Mouse (Mus musculus): ENCODE data around the gene Ifitm1. TPM values are rescaled to one million over a fixed set of nuclear protein-coding genes. Genes with fewer than 3 reads are reported as not detected.

Gene Ifitm1
- polyA plus RNA-seq, 1 experiment from 2014 or later = 11.7 TPM

DNA sequence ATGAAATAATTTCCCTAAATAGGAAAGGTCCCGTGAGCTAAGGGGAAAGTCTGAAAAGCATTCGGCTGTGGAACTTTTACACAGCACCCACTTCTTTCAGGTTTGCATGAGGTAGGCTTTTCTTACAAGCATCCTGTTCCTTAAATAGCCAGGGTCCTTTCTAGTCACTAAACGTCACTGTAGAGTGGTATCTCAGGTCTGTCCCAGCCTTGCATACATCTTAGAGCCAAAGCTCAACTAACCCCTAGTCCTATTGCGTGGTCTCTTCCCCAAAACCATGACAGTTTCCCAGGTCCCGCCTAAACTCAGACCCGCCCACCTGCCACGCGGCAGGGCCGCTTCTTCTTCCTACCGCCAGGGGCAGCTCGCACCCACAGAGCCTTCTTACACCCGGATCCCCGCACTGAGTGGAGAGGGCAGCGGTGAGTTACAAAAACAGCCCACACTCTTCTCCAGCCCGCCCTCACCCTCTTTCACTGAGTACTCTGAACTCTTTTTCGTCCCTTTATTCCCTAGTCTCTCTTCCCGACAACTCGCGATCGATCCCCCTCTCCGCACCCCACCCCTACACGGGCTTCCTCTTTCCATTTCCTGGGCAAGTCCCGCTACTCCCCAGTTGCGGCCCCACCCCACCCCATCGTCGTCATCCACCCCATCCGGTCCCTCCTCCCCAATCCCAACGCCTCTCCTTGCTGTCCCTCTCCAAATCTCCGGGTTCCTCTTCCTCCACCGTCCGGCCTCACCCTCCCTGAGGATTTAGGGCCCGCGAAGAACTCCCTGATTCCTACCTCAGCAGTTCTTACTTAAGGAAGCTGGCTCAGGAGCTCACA is 25.6 kb upstream of the Ifitm1 start, which contains the start of gene Pgghg:
Pgghg (plus strand) TSS at position 170 of the 830 bp plus-strand sequence.
- Histone ChIP-seq H3K4me1 (replicated peaks) (peaks cover 28% of the 10 kb centered on the region), H3K4me3 (peak within 1 kb of the TSS; percentile 64), H3K9ac (peak within 1 kb of the TSS; percentile 74), H3K9me3 (replicated peaks) (no peaks in the 10 kb centered on the region), H3K4me2 (peak within 1 kb of the TSS; percentile 69), H3K27ac (peak within 1 kb of the TSS; percentile 90), H3K36me3 (peaks cover 9% of the 10 kb centered on the region; the same call in 1 of the 2 replicates), H3K27me3 (peaks cover 3% of the 10 kb centered on the region; the same call in 1 of the 2 replicates)
- ATAC-seq (replicated peaks; ENCODE audit: insufficient number of reproducible peaks, insufficient read depth, low FRiP score, low read depth) = peak; percentile 88
- WGBS = 2% methylated on average over 33 of the region's 33 CpGs

DNA sequence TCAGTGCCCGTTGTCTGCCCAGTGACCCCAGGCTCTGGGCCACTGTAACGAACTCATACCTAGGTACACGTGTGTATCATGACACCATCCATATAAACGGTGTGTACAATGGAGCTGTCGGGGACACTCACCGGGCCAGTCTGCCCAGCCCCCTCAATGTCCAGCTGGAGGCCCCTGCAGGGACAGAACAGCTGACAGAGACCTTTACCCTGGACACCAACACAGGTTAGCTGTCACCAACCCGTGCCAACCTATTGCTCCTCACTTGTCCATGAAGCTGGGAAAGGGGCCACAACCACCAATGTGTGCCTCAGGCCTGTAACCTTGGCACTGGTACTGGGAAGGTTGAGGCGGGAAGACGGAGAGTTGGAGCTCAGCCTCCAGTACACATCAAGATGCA is 24.7 kb upstream of the Ifitm1 start:
- Histone ChIP-seq H3K9ac (peak overlapping the region; percentile 74), H3K4me1 (replicated peaks) (peaks cover 37% of the 10 kb centered on the region), H3K4me3 (peak overlapping the region; percentile 64), H3K27ac (peak overlapping the region; percentile 90), H3K36me3 (peaks cover 12% of the 10 kb centered on the region; the same call in 1 of the 2 replicates), H3K4me2 (peak overlapping the region; percentile 69), H3K9me3 (replicated peaks) (no peaks in the 10 kb centered on the region), H3K27me3 (no peaks in the 10 kb centered on the region)
- ATAC-seq (replicated peaks; ENCODE audit: insufficient number of reproducible peaks, insufficient read depth, low FRiP score, low read depth) = no peak
- 59% methylated on average over 9 of the region's 9 CpGs for WGBS

DNA sequence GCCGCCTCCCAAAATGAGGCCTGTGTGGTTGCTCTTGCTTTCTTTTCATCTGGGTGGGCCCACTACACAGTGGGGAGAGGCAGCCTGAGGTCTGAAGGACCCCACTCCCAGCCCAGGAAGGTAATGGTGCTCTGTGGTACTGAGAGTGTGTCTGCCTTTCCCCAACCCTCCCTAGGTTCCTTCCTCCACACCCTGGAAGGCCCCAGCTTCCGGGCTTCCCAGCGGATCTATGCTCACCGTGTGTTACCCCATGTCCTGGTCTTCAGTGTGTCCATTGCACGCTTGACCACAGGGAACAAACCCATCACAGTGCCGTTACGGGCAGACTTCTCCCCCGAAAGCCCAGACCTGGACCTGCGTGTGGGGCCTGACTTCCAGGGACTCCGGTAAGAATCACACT is 24.2 kb upstream of the Ifitm1 start:
- H3K27ac ChIP-seq = peak overlapping the region; percentile 90
- ATAC-seq (replicated peaks; ENCODE audit: insufficient number of reproducible peaks, insufficient read depth, low FRiP score, low read depth) = no peak
- H3K4me2 ChIP-seq = no peak overlapping the region; the same call in 1 of the 2 replicates
- peaks cover 40% of the 10 kb centered on the region for H3K4me1 ChIP-seq (replicated peaks)
- no peaks in the 10 kb centered on the region for H3K9me3 ChIP-seq (replicated peaks)
- WGBS = 89% methylated on average over 10 of the region's 10 CpGs
- no peak overlapping the region for H3K9ac ChIP-seq
- H3K27me3 ChIP-seq = no peaks in the 10 kb centered on the region
- no peak overlapping the region for H3K4me3 ChIP-seq
- peaks cover 12% of the 10 kb centered on the region; the same call in 1 of the 2 replicates for H3K36me3 ChIP-seq

DNA sequence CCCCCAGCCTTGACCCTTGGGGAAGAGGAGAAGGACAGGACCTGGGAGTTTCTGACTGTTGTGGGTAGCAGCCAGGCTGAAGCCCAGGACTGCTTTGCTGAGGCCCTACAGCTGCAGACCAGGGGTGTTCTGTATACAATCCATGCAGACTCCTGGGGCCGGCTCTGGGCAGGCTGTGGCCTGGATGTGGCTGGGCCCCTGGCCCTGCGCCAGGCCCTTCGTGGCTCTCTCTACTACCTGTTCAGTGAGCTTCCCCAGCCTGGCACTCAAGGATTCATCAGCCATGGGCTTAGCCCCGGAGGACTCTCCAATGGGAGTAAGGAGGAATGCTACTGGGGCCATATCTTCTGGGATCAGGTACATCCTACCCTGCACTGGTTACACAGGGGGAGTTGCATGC is 23.7 kb upstream of the Ifitm1 start:
- Histone ChIP-seq H3K27me3 (no peaks in the 10 kb centered on the region), H3K9me3 (replicated peaks) (no peaks in the 10 kb centered on the region), H3K4me1 (replicated peaks) (peaks cover 46% of the 10 kb centered on the region), H3K36me3 (peaks cover 12% of the 10 kb centered on the region; the same call in 1 of the 2 replicates), H3K27ac (no peak overlapping the region), H3K9ac (no peak overlapping the region), H3K4me3 (no peak overlapping the region), H3K4me2 (no peak overlapping the region)
- WGBS = 74% methylated on average over 4 of the region's 4 CpGs
- no peak for ATAC-seq (replicated peaks; ENCODE audit: insufficient number of reproducible peaks, insufficient read depth, low FRiP score, low read depth)

DNA sequence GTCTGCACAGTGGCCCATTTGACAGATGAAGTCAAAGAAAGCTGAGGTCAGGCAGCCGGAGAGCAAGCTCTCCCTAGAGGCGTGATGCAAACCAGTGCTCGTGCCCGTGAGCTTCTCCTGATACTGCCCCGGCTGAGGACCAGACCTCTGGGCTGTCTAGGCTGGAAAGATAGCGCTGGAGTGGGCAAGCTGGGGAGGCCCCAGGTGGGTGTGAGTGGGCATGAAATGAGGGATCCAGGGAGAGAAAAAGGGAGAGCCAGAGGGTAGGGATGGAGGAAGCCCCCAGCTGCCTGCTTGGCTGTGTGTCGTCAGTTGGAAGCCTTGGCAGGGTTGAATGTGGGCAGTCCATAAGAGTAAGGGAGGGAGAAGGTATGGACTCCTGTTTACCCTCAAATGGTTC is 22.8 kb upstream of the Ifitm1 start:
- 76% methylated on average over 7 of the region's 7 CpGs for WGBS
- H3K4me3 ChIP-seq = no peak overlapping the region
- H3K9me3 ChIP-seq (replicated peaks) = no peaks in the 10 kb centered on the region
- no peak overlapping the region for H3K27ac ChIP-seq
- H3K4me1 ChIP-seq (replicated peaks) = peaks cover 46% of the 10 kb centered on the region
- H3K27me3 ChIP-seq = no peaks in the 10 kb centered on the region
- H3K9ac ChIP-seq = no peak overlapping the region
- ATAC-seq (replicated peaks; ENCODE audit: insufficient number of reproducible peaks, insufficient read depth, low FRiP score, low read depth) = no peak
- H3K4me2 ChIP-seq = no peak overlapping the region
- H3K36me3 ChIP-seq = peaks cover 12% of the 10 kb centered on the region; the same call in 1 of the 2 replicates

DNA sequence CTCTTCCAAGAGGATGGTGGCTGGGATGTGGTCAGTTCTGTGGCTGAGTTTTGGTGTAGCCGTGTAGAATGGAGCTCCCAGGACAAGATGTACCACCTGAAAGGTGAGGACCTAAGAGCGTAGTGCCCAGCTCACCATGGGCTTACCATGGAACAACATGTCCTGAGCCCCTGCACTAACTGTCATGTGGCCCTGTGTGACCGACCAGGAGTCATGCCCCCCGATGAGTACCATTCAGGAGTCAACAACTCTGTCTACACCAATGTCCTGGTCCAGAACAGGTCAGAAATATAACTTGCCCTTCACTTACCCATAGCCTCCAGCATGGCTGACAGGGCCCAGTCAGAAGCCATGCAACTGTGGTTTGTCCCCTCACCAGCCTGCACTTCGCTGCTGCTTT is 21.8 kb upstream of the Ifitm1 start:
- Histone ChIP-seq H3K9me3 (replicated peaks) (no peaks in the 10 kb centered on the region), H3K27ac (no peak overlapping the region), H3K4me3 (no peak overlapping the region), H3K36me3 (peaks cover 12% of the 10 kb centered on the region; the same call in 1 of the 2 replicates), H3K4me1 (replicated peaks) (peaks cover 44% of the 10 kb centered on the region), H3K4me2 (no peak overlapping the region), H3K27me3 (no peaks in the 10 kb centered on the region), H3K9ac (no peak overlapping the region)
- no peak for ATAC-seq (replicated peaks; ENCODE audit: insufficient number of reproducible peaks, insufficient read depth, low FRiP score, low read depth)
- WGBS = 90% methylated on average over 5 of the region's 5 CpGs

DNA sequence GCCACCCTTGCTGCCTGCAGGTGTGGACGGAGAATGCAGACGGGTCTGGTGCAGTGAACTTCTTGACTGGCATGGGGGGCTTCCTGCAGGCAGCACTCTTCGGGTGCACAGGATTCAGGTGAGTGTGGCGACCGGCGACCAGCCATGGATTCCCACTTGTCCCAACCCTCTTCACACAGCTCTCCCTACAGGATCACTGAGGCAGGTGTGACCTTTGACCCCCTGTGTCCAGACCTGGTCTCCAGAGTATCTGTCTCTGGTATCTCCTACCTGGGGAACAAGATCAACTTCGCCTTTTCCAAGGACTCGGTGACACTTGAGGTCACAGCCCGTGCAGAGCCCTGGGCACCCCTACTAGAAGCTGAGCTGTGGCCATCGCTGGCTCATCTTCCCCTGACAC is 20.7 kb upstream of the Ifitm1 start:
- peaks cover 12% of the 10 kb centered on the region; the same call in 1 of the 2 replicates for H3K36me3 ChIP-seq
- no peaks in the 10 kb centered on the region for H3K27me3 ChIP-seq
- no peak overlapping the region for H3K4me2 ChIP-seq
- H3K9me3 ChIP-seq (replicated peaks) = no peaks in the 10 kb centered on the region
- H3K4me1 ChIP-seq (replicated peaks) = peaks cover 50% of the 10 kb centered on the region
- no peak overlapping the region for H3K4me3 ChIP-seq
- H3K27ac ChIP-seq = peak overlapping the region; percentile 70
- H3K9ac ChIP-seq = no peak overlapping the region
- 85% methylated on average over 10 of the region's 10 CpGs for WGBS
- no peak for ATAC-seq (replicated peaks; ENCODE audit: insufficient number of reproducible peaks, insufficient read depth, low FRiP score, low read depth)

DNA sequence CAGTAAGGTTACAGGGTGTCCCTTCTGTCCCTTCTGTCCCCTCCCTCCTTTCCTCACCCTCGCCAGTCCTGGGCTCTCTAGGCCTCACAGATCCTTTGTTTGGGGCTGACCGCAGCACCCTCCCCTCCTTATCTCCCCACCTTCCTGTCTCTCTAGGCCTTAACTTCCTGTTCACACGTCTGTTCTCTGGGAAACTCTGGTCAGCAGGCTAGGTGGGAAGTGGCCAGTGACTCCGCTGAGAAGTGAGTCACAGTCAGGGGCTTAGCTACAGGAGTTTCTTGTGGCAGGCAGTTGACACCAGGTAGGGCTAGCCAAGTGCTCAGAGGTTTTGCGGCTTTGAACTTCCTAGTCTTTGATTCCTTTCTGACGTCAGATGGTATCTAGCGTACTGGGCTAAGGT is 20.0 kb upstream of the Ifitm1 start:
- peak; percentile 41 for ATAC-seq (replicated peaks; ENCODE audit: insufficient number of reproducible peaks, insufficient read depth, low FRiP score, low read depth)
- Histone ChIP-seq H3K9me3 (replicated peaks) (no peaks in the 10 kb centered on the region), H3K36me3 (peaks cover 12% of the 10 kb centered on the region; the same call in 1 of the 2 replicates), H3K4me3 (no peak overlapping the region), H3K4me1 (replicated peaks) (peaks cover 54% of the 10 kb centered on the region), H3K4me2 (no peak overlapping the region), H3K9ac (no peak overlapping the region), H3K27ac (peak overlapping the region; percentile 70), H3K27me3 (no peaks in the 10 kb centered on the region)
- 36% methylated on average over 7 of the region's 7 CpGs for WGBS

DNA sequence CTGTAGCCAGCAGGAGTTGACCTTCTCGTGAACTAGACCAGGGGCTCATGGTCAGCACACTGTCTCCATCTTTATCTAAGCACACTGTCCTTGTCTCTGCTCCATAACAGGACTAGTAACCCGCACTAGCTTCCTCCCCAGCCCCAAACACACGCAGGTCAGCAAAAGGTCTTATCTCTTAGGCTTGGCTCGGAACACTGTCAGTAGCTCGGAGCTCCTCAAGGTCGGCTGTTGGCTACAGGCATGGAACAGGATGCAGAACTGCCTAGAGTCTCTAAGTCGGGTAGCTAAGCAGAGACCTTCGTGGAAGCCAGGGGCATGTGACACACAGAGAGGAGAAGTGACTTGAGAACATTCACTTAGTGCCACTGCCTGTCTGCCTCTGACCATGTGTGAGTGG is 18.9 kb upstream of the Ifitm1 start:
- H3K36me3 ChIP-seq = peaks cover 12% of the 10 kb centered on the region; the same call in 1 of the 2 replicates
- WGBS = 30% methylated on average over 8 of the region's 8 CpGs
- no peak overlapping the region for H3K4me2 ChIP-seq
- H3K27me3 ChIP-seq = no peaks in the 10 kb centered on the region
- peaks cover 49% of the 10 kb centered on the region for H3K4me1 ChIP-seq (replicated peaks)
- H3K9ac ChIP-seq = no peak overlapping the region
- H3K4me3 ChIP-seq = no peak overlapping the region
- peak overlapping the region; percentile 70 for H3K27ac ChIP-seq
- no peaks in the 10 kb centered on the region for H3K9me3 ChIP-seq (replicated peaks)
- ATAC-seq (replicated peaks; ENCODE audit: insufficient number of reproducible peaks, insufficient read depth, low FRiP score, low read depth) = no peak

DNA sequence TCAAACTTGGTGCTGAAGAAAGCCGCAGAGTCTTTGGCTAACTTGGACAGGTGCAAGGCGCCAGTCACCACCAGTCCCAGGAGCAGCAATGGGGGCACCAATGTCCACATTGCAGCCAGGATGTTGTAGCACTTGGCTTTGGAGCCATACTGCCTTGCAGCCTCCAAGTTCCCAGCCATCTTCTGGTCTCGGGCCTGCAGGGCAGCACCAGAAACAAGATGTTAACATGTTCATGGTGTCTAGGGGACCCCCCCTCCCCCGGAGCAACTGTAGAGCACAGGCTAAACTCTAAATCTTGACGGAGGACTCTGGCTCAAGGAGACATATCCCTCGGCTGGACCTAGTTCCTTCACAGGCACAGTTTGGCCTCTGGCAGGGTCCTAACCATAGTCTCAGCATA is 17.8 kb upstream of the Ifitm1 start:
- no peak overlapping the region for H3K27ac ChIP-seq
- 82% methylated on average over 6 of the region's 6 CpGs for WGBS
- no peak for ATAC-seq (replicated peaks; ENCODE audit: insufficient number of reproducible peaks, insufficient read depth, low FRiP score, low read depth)
- no peak overlapping the region for H3K4me2 ChIP-seq
- H3K9me3 ChIP-seq (replicated peaks) = no peaks in the 10 kb centered on the region
- H3K9ac ChIP-seq = no peak overlapping the region
- no peaks in the 10 kb centered on the region for H3K27me3 ChIP-seq
- H3K36me3 ChIP-seq = peaks cover 12% of the 10 kb centered on the region; the same call in 1 of the 2 replicates
- H3K4me1 ChIP-seq (replicated peaks) = peaks cover 58% of the 10 kb centered on the region
- no peak overlapping the region for H3K4me3 ChIP-seq

DNA sequence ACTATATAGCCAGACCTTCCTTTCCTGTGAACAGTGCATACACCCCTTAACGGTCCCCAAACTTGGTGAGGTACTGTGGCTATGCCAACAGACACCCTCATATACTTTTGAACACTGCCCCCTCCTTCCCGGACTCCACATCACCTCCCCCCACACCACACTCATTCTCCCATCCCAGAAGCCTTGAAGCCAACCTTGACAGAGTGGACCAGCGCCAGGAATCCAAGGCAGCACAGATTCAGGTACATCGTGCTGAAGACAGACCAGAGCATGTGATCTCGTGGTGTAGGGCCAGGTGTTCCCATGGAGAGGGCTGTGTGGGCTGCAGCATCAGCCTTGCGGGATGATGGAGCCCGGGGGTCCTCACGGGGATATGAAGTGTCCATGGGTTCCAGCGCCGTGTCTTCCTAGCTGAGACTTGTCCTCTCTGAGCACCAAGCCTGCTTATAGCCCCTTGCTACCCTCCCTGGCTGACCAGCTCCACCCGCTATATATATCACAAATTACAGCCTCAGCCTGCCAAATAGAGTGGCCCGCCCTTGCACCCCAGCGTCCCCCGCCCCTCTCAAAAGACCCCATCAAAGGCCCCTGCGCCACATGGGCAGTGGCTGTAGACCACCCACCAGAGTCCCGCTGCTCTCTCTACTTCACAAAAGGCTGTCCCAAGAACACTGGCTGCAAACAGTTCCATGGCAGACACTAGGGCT is 17.0 kb upstream of the Ifitm1 start, which contains the start of gene Ifitm5:
Ifitm5 (minus strand) TSS at position 468 of the 707 bp plus-strand sequence.
- no peak within 1 kb of the TSS for H3K9ac ChIP-seq
- no peaks in the 10 kb centered on the region for H3K9me3 ChIP-seq (replicated peaks)
- no peaks in the 10 kb centered on the region for H3K27me3 ChIP-seq
- 85% methylated on average over 16 of the region's 16 CpGs for WGBS
- H3K27ac ChIP-seq = peak within 1 kb of the TSS; percentile 71
- peaks cover 64% of the 10 kb centered on the region for H3K4me1 ChIP-seq (replicated peaks)
- ATAC-seq (replicated peaks; ENCODE audit: insufficient number of reproducible peaks, insufficient read depth, low FRiP score, low read depth) = no peak
- H3K36me3 ChIP-seq = peaks cover 12% of the 10 kb centered on the region; the same call in 1 of the 2 replicates
- H3K4me3 ChIP-seq = no peak within 1 kb of the TSS
- peak within 1 kb of the TSS; percentile 26; the same call in 1 of the 2 replicates for H3K4me2 ChIP-seq
